Mouse (Mus musculus) forebrain, embryonic 14.5 days (tissue): Measurements from ENCODE around the gene Grasp. TPM values are rescaled to one million over a fixed set of nuclear protein-coding genes. Genes with fewer than 3 reads are reported as not detected.
A peak's percentile ranks its signal among the peaks of the same experiment; 100 is the strongest.

Source experiments
- ATAC-seq: fragments of 200-750 bp; cut with Nextera tagmentation; 2 replicates; pipeline ENCODE4 v1.8.0; 2017; ENCODE audit warnings: mild to moderate bottlenecking, moderate library complexity
- DNase-seq: peaks from one replicate; pipeline ENCODE4 v3.0.0-alpha.2; 2015; ENCODE audit warnings: low spot score
- H3K27ac ChIP-seq: fragments of 300-500 bp; sonication (generic); 2 replicates; pipeline ENCODE4 v1.5.1; 2014; ENCODE audit warnings: low read depth, mild to moderate bottlenecking, control low read depth, low read length, moderate library complexity
- H3K27me3 ChIP-seq: fragments of 300-500 bp; sonication (generic); replicated peaks from 2 replicates; pipeline ENCODE4 v1.6.1; 2014; ENCODE audit warnings: low read length, control low read depth, mixed read lengths; ENCODE audit not compliant: control insufficient read depth, insufficient read depth
- H3K36me3 ChIP-seq: fragments of 300-500 bp; sonication (generic); 2 replicates; pipeline ENCODE4 v1.6.1; 2014; ENCODE audit warnings: low read length, control low read depth; ENCODE audit not compliant: control insufficient read depth, insufficient read depth
- H3K4me1 ChIP-seq: fragments of 300-500 bp; sonication (generic); 2 replicates; pipeline ENCODE4 v1.6.1; 2014; ENCODE audit warnings: antibody characterized with exemption, low read length, control low read depth; ENCODE audit not compliant: control insufficient read depth, insufficient read depth
- H3K4me2 ChIP-seq: fragments of 300-500 bp; sonication (generic); 2 replicates; pipeline ENCODE4 v1.6.1; 2014; ENCODE audit warnings: mild to moderate bottlenecking, control low read depth, low read length
- H3K4me3 ChIP-seq: fragments of 300-500 bp; sonication (generic); 2 replicates; pipeline ENCODE4 v1.5.1; 2014; ENCODE audit warnings: low read depth, low read length, control low read depth
- H3K9ac ChIP-seq: fragments of 300-500 bp; sonication (generic); 2 replicates; pipeline ENCODE4 v1.6.1; 2014; ENCODE audit warnings: mild to moderate bottlenecking, low read length, control low read depth, moderate library complexity
- H3K9me3 ChIP-seq: fragments of 300-500 bp; sonication (generic); replicated peaks from 2 replicates; pipeline ENCODE4 v1.6.1; 2016; ENCODE audit warnings: low read length, control low read depth, mixed read lengths; ENCODE audit not compliant: control insufficient read depth
- WGBS: fragments of 180-500 bp; shearing (Covaris S2); extraction: QIAGEN DNeasy Blood & Tissue Kit; methylation state at CpG from one replicate; pipeline ENCODE4 v1.1.7; 2014; 5-methylcytosine and 5-hydroxymethylcytosine counted together
- polyA plus RNA-seq: library from polyadenylated mRNA; unstranded; fragments of >200 nt; fragmentation: Nextera tagmentation; extraction: Ambion mirVana; gene quantifications from 2 replicates; pipeline ENCODE4 v1.2.1, GENCODE M21; 2014

Gene Grasp
- polyA plus RNA-seq, 1 experiment from 2014 or later, result 0.93 TPM

GRCm38 (mm10) chr15:101192260-101192640 is 31.7 kb upstream of the Grasp start:
- no peak for DNase-seq
- whole genome bisulfite sequencing, result 34% methylated on average over 7 of the region's 7 CpGs

GRCm38 (mm10) chr15:101192651-101193050 is 31.3 kb upstream of the Grasp start:
- no peak for ATAC-seq
- no peak overlapping the region for H3K27ac ChIP-seq

More at GRCm38 (mm10) chr15:101192260-101192640, 31.7 kb upstream of the Grasp start:
- Histone ChIP-seq H3K9ac (no peak overlapping the region), H3K4me1 (peaks cover 15% of the 10 kb centered on the region), H3K4me3 (no peak overlapping the region), H3K27ac (no peak overlapping the region), H3K36me3 (peaks cover 35% of the 10 kb centered on the region), H3K9me3 (no peaks in the 10 kb centered on the region), H3K27me3 (no peaks in the 10 kb centered on the region), H3K4me2 (no peak overlapping the region)
- ATAC-seq, result no peak

GRCm38 (mm10) chr15:101193971-101194370 is 30.0 kb upstream of the Grasp start:
- no peak overlapping the region for H3K9ac ChIP-seq
- peaks cover 47% of the 10 kb centered on the region for H3K36me3 ChIP-seq
- DNase-seq (no peak), ATAC-seq (no peak)
- H3K4me1 ChIP-seq, result peaks cover 15% of the 10 kb centered on the region
- H3K27ac ChIP-seq, result no peak overlapping the region
- no peak overlapping the region for H3K4me3 ChIP-seq
- H3K4me2 ChIP-seq, result no peak overlapping the region
- no peaks in the 10 kb centered on the region for H3K9me3 ChIP-seq
- 96% methylated on average over 6 of the region's 6 CpGs for WGBS
- no peaks in the 10 kb centered on the region for H3K27me3 ChIP-seq

More at GRCm38 (mm10) chr15:101192651-101193050, 31.3 kb upstream of the Grasp start:
- 79% methylated on average over 7 of the region's 7 CpGs for WGBS
- Histone ChIP-seq H3K9me3 (no peaks in the 10 kb centered on the region), H3K4me3 (no peak overlapping the region), H3K27me3 (no peaks in the 10 kb centered on the region), H3K9ac (no peak overlapping the region), H3K36me3 (peaks cover 39% of the 10 kb centered on the region), H3K4me2 (no peak overlapping the region), H3K4me1 (peaks cover 15% of the 10 kb centered on the region)
- DNase-seq, result no peak

- peaks cover 57% of the 10 kb centered on the region for H3K36me3 ChIP-seq
- no peak for ATAC-seq
- DNase-seq, result no peak
- H3K27ac ChIP-seq, result no peak overlapping the region
- no peak overlapping the region for H3K4me3 ChIP-seq
- H3K9ac ChIP-seq, result no peak overlapping the region
- H3K9me3 ChIP-seq, result no peaks in the 10 kb centered on the region
- 94% methylated on average over 16 of the region's 16 CpGs for WGBS
- H3K4me2 ChIP-seq, result no peak overlapping the region
- H3K4me1 ChIP-seq, result peaks cover 13% of the 10 kb centered on the region
- no peaks in the 10 kb centered on the region for H3K27me3 ChIP-seq
These were observed 28.8 kb upstream of the Grasp start for GRCm38 (mm10) chr15:101194951-101195823.

- Histone ChIP-seq H3K36me3 (peaks cover 67% of the 10 kb centered on the region), H3K4me3 (no peak overlapping the region), H3K9ac (no peak overlapping the region), H3K9me3 (no peaks in the 10 kb centered on the region), H3K27me3 (no peaks in the 10 kb centered on the region), H3K27ac (no peak overlapping the region), H3K4me1 (peaks cover 10% of the 10 kb centered on the region), H3K4me2 (no peak overlapping the region)
- WGBS, result 95% methylated on average over 8 of the region's 8 CpGs
- DNase-seq (no peak), ATAC-seq (no peak)
These were observed 27.8 kb upstream of the Grasp start for GRCm38 (mm10) chr15:101196079-101196795.

GRCm38 (mm10) chr15:101196961-101197360 is 27.0 kb upstream of the Grasp start:
- ATAC-seq (no peak), DNase-seq (no peak)
- H3K36me3 ChIP-seq, result peaks cover 75% of the 10 kb centered on the region

GRCm38 (mm10) chr15:101197497-101198179 is 26.4 kb upstream of the Grasp start:
- DNase-seq, result no peak
- H3K9ac ChIP-seq, result no peak overlapping the region
- no peak overlapping the region for H3K27ac ChIP-seq
- no peaks in the 10 kb centered on the region for H3K27me3 ChIP-seq
- H3K4me1 ChIP-seq, result no peaks in the 10 kb centered on the region; the same call in 1 of the 2 replicates
- no peaks in the 10 kb centered on the region for H3K9me3 ChIP-seq
- WGBS, result 94% methylated on average over 15 of the region's 15 CpGs
- H3K4me3 ChIP-seq, result no peak overlapping the region
- ATAC-seq, result 0 out of 2 replicates have a peak, but pooled peaks have one; percentile 4
- no peak overlapping the region for H3K4me2 ChIP-seq
- H3K36me3 ChIP-seq, result peaks cover 81% of the 10 kb centered on the region

More at GRCm38 (mm10) chr15:101196961-101197360, 27.0 kb upstream of the Grasp start:
- H3K4me1 ChIP-seq, result peaks cover 3% of the 10 kb centered on the region; the same call in 1 of the 2 replicates
- no peak overlapping the region for H3K9ac ChIP-seq
- no peak overlapping the region for H3K27ac ChIP-seq
- H3K4me3 ChIP-seq, result no peak overlapping the region
- no peaks in the 10 kb centered on the region for H3K9me3 ChIP-seq
- no peaks in the 10 kb centered on the region for H3K27me3 ChIP-seq
- no peak overlapping the region for H3K4me2 ChIP-seq

- Histone ChIP-seq H3K4me3 (no peak overlapping the region), H3K4me2 (no peak overlapping the region), H3K9ac (no peak overlapping the region), H3K36me3 (peaks cover 87% of the 10 kb centered on the region), H3K4me1 (no peaks in the 10 kb centered on the region; the same call in 1 of the 2 replicates), H3K27me3 (no peaks in the 10 kb centered on the region), H3K9me3 (no peaks in the 10 kb centered on the region), H3K27ac (no peak overlapping the region)
- DNase-seq (peak; percentile 80), ATAC-seq (peak; percentile 76)
- WGBS, result 25% methylated on average over 3 of the region's 3 CpGs
These were observed 25.8 kb upstream of the Grasp start for GRCm38 (mm10) chr15:101198218-101198617.
